Mouse (Mus musculus) testis, postnatal 14 days (tissue): Measurements from ENCODE around the gene Tmod1.

Source experiments
- DNase-seq: peaks from one replicate; pipeline ENCODE4 v3.0.0; 2021; ENCODE audit warnings: low spot score

Tmod1 gene

GRCm38 (mm10) chr4:46038892-46039751 is at the start of gene Tmod1:
Tmod1 (plus strand) TSS chr4:46038935.
- no peak for DNase-seq

- DNase-seq = no peak
These were observed 48.2 kb upstream of the Tmod1 start for GRCm38 (mm10) chr4:45990427-45991135.

GRCm38 (mm10) chr4:45998536-45998935 is 40.2 kb upstream of the Tmod1 start:
- DNase-seq = no peak

GRCm38 (mm10) chr4:46008142-46008793 is 30.5 kb upstream of the Tmod1 start:
- DNase-seq = no peak

GRCm38 (mm10) chr4:46011698-46012097 is 27.0 kb upstream of the Tmod1 start:
- DNase-seq = no peak

GRCm38 (mm10) chr4:46015605-46016004 is 23.1 kb upstream of the Tmod1 start:
- DNase-seq = no peak

- no peak for DNase-seq
These were observed 15.7 kb upstream of the Tmod1 start for GRCm38 (mm10) chr4:46023021-46023481.

- DNase-seq = no peak
These were observed 12.8 kb upstream of the Tmod1 start for GRCm38 (mm10) chr4:46025893-46026292.

GRCm38 (mm10) chr4:46028224-46028623 is 10.5 kb upstream of the Tmod1 start:
- DNase-seq = no peak

GRCm38 (mm10) chr4:46028781-46029180 is 10.0 kb upstream of the Tmod1 start:
- no peak for DNase-seq

- no peak for DNase-seq
These were observed 9.2 kb upstream of the Tmod1 start for GRCm38 (mm10) chr4:46029552-46029951.

GRCm38 (mm10) chr4:46032448-46032847 is 6.3 kb upstream of the Tmod1 start:
- DNase-seq = no peak

- no peak for DNase-seq
These were observed 5.5 kb upstream of the Tmod1 start for GRCm38 (mm10) chr4:46033197-46033596.

- DNase-seq = no peak
These were observed 194 bp upstream of the Tmod1 start for GRCm38 (mm10) chr4:46038591-46038891.

GRCm38 (mm10) chr4:46039899-46040298 is 1.2 kb downstream of the Tmod1 start:
- no peak for DNase-seq

- no peak for DNase-seq
These were observed 2.0 kb downstream of the Tmod1 start for GRCm38 (mm10) chr4:46040594-46041192.

- no peak for DNase-seq
These were observed 3.2 kb downstream of the Tmod1 start for GRCm38 (mm10) chr4:46041761-46042504.

- no peak for DNase-seq
These were observed 3.7 kb downstream of the Tmod1 start for GRCm38 (mm10) chr4:46042505-46042850.

- no peak for DNase-seq
These were observed 4.6 kb downstream of the Tmod1 start for GRCm38 (mm10) chr4:46043361-46043760.

GRCm38 (mm10) chr4:46047971-46048370 is 9.2 kb downstream of the Tmod1 start:
- no peak for DNase-seq

GRCm38 (mm10) chr4:46048418-46048817 is 9.7 kb downstream of the Tmod1 start:
- DNase-seq = no peak
